Mouse (Mus musculus): ENCODE results near the gene Mbnl2.

Gene Mbnl2

GRCm38 (mm10) chr14:120324883-120325480 lies 49.5 kb downstream of the Mbnl2 start:
- no peak for DNase-seq (ENCODE audit: low spot score)

- no peak for DNase-seq (ENCODE audit: low spot score)
Measured at GRCm38 (mm10) chr14:120325673-120326072, 50.2 kb downstream of the Mbnl2 start.

- DNase-seq (ENCODE audit: low spot score): no peak
Measured at GRCm38 (mm10) chr14:120330454-120330853, 55.0 kb downstream of the Mbnl2 start.

GRCm38 (mm10) chr14:120330881-120331514 lies 55.5 kb downstream of the Mbnl2 start:
- no peak for DNase-seq (ENCODE audit: low spot score)

- DNase-seq (ENCODE audit: low spot score): no peak
Measured at GRCm38 (mm10) chr14:120333465-120334243, 58.2 kb downstream of the Mbnl2 start.

GRCm38 (mm10) chr14:120335366-120335765 lies 59.9 kb downstream of the Mbnl2 start:
- DNase-seq (ENCODE audit: low spot score): no peak

- no peak for DNase-seq (ENCODE audit: low spot score)
Measured at GRCm38 (mm10) chr14:120335871-120336270, 60.4 kb downstream of the Mbnl2 start.

- peak; percentile 86 for DNase-seq (ENCODE audit: low spot score)
Measured at GRCm38 (mm10) chr14:120336380-120336779, 60.9 kb downstream of the Mbnl2 start.

GRCm38 (mm10) chr14:120336841-120337240 lies 61.4 kb downstream of the Mbnl2 start:
- no peak for DNase-seq (ENCODE audit: low spot score)

GRCm38 (mm10) chr14:120337731-120338462 lies 62.4 kb downstream of the Mbnl2 start:
- DNase-seq (ENCODE audit: low spot score): no peak

- DNase-seq (ENCODE audit: low spot score): no peak
Measured at GRCm38 (mm10) chr14:120338706-120339105, 63.2 kb downstream of the Mbnl2 start.

GRCm38 (mm10) chr14:120341912-120342311 lies 66.4 kb downstream of the Mbnl2 start:
- DNase-seq (ENCODE audit: low spot score): peak; percentile 79

- DNase-seq (ENCODE audit: low spot score): no peak
Measured at GRCm38 (mm10) chr14:120342321-120342720, 66.9 kb downstream of the Mbnl2 start.

GRCm38 (mm10) chr14:120344641-120345040 lies 69.2 kb downstream of the Mbnl2 start:
- no peak for DNase-seq (ENCODE audit: low spot score)

- no peak for DNase-seq (ENCODE audit: low spot score)
Measured at GRCm38 (mm10) chr14:120347410-120348315, 72.2 kb downstream of the Mbnl2 start.

GRCm38 (mm10) chr14:120349332-120349731 lies 73.9 kb downstream of the Mbnl2 start:
- DNase-seq (ENCODE audit: low spot score): no peak

- DNase-seq (ENCODE audit: low spot score): no peak
Measured at GRCm38 (mm10) chr14:120352136-120352843, 76.8 kb downstream of the Mbnl2 start.

GRCm38 (mm10) chr14:120353211-120353610 lies 77.7 kb downstream of the Mbnl2 start:
- DNase-seq (ENCODE audit: low spot score): no peak

GRCm38 (mm10) chr14:120354595-120354994 lies 79.1 kb downstream of the Mbnl2 start:
- no peak for DNase-seq (ENCODE audit: low spot score)

- no peak for DNase-seq (ENCODE audit: low spot score)
Measured at GRCm38 (mm10) chr14:120355040-120355741, 79.7 kb downstream of the Mbnl2 start.

Data from adipocyte (in vitro differentiated cells).